Mouse (Mus musculus) embryo, embryonic 11.5 days (tissue): ENCODE measurements at regions not wholly inside any gene's neighbourhood (a gene's known extent, or its start where the extent isn't known, plus 50 kb on each side); places are given as distances from the start of the nearest gene placed in this dataset.

Experiments
- DNase-seq: peaks from one replicate; pipeline ENCODE4 v3.0.0-alpha.2; 2012; ENCODE audit warnings: low read depth, low spot score

- DNase-seq = no peak
These were observed 534.7 kb downstream of the Zfp619 start for GRCm38 (mm10) chr7:40052255-40052654.

- no peak for DNase-seq
These were observed 541.3 kb downstream of the Zfp619 start for GRCm38 (mm10) chr7:40058836-40059235.

GRCm38 (mm10) chr7:40064631-40065030, 547.1 kb downstream of the Zfp619 start:
- no peak for DNase-seq

DNA sequence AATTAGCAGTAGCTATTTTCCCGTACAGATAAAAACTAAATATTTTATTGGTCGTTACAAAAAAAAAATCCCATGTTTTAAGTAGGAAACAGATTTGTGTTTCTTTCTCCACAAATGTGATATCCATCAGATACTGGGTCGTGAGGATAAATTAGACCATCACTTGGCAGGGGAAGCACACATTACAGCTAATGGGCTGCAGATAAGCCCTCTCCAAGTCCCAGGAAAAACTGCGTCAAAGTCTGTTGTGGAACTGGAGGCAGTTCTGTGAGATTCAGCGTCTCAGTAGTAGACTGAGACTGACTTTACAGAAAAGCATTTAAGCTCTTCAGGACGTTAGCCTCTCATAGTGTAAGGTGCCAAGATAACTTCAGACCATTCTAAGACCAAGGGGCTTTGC, 548.0 kb downstream of the Zfp619 start:
- DNase-seq = no peak

GRCm38 (mm10) chr7:40067378-40067777, 549.8 kb downstream of the Zfp619 start:
- no peak for DNase-seq

- DNase-seq = no peak
These were observed 553.7 kb downstream of the Zfp619 start for GRCm38 (mm10) chr7:40071313-40071712.

- DNase-seq = no peak
These were observed 554.9 kb downstream of the Zfp619 start for GRCm38 (mm10) chr7:40072478-40072877.

GRCm38 (mm10) chr7:40086236-40086635, 568.7 kb downstream of the Zfp619 start:
- DNase-seq = no peak

DNA sequence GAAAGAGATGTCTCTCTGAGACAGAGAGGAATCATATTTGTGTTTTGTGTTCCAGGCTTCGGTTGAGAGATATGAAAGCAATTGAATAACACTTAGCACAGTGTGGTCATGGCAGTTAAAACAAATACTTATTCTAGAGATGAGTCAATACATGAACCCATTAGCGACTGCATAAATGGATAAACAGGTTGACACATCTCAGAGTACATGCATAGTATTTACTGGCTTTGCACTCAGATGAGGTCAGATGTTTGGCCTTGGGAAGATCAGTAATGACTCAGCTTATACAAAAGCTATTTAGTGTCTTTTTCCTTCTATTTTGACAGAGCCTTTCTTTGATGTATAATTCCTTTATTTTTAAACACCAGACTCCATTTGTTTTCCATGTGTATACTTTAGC, 579.5 kb downstream of the Zfp619 start:
- no peak for DNase-seq

- DNase-seq = no peak
These were observed 585.7 kb downstream of the Zfp619 start for GRCm38 (mm10) chr7:40103057-40103945.

DNA sequence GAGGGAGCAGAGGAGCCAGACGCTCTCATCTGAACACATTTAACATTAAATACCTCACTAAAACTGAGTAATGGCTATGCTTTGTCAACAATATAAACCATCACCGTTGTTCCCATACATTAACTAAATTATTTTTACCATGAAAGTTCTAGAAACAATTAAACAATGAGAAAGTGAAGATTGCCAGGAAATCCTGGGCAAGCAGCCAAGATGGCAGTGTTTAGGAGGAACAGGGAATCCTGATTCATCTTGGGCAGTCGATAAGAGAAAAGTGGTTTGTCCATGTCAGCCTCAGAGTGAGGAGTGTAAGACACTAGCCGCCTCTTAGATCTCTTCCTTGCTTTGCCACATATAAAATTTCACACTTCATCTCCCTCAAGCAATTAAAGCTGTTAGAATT, 625.3 kb downstream of the Zfp619 start:
- DNase-seq = no peak

DNA sequence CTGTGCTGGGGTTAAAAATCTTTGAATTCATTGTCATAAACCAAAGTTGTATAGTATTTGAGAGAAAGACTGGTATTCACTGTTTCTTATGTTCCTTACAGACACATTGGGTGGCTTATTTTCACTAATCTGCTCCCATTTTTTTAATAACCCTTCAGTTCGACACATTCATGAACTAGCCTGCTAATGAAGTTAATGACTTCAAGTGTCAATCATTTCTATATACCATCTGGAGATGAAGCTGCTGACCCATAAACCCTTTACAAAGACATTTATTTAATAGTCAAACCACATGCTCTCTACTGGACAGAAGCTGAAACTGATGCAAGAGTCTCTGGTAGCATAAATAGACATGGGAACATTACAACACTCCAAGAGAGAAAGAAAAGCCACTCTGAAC, 626.9 kb downstream of the Zfp619 start:
- DNase-seq = no peak

GRCm38 (mm10) chr7:40177570-40177969, 660.0 kb downstream of the Zfp619 start:
- no peak for DNase-seq

GRCm38 (mm10) chr7:40195366-40195765, 677.8 kb downstream of the Zfp619 start:
- DNase-seq = no peak

- DNase-seq = no peak
These were observed 685.0 kb downstream of the Zfp619 start for GRCm38 (mm10) chr7:40202615-40203014.

DNA sequence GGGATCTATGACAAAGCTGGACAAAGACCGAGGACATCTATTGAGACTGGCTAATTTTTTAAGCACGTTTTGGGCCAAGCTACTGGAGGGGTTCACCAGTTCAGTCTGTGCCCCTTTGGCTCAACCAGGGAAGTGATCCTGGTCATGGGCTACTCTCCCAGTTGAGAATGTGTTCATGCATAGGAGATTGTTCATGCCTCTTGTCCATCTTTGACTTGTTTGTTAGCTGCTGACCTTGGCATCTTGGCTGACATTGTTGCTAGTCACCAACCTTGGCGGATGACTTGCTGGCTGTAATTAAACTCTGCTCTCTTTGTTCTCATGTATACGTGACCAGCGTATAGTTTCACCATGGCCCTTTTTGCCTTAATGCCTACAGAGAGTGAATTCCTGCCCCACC, 686.2 kb upstream of the Vstm2b start:
- DNase-seq = no peak

- DNase-seq = no peak
These were observed 685.6 kb upstream of the Vstm2b start for GRCm38 (mm10) chr7:40212576-40212975.

- DNase-seq = no peak
These were observed 684.5 kb upstream of the Vstm2b start for GRCm38 (mm10) chr7:40213646-40214045.

GRCm38 (mm10) chr7:40214395-40214794, 683.7 kb upstream of the Vstm2b start:
- DNase-seq = no peak

DNA sequence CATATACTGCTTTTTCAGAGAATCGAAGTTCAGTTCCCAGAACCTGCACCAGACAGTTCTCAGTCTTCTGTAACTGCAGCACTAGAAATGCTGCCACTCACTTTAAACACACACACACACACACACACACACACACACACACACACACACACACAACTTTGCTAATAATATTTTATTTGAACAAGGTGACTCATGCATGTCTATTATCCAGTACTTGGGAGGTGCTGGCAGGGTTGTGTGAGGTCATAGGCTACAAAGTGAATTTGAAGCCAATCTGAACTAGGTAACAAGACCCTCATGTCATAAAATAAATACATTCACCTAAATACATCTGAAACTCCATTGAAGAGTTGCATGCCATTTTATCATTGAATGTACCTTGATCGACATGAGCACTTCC, 682.9 kb upstream of the Vstm2b start:
- no peak for DNase-seq

DNA sequence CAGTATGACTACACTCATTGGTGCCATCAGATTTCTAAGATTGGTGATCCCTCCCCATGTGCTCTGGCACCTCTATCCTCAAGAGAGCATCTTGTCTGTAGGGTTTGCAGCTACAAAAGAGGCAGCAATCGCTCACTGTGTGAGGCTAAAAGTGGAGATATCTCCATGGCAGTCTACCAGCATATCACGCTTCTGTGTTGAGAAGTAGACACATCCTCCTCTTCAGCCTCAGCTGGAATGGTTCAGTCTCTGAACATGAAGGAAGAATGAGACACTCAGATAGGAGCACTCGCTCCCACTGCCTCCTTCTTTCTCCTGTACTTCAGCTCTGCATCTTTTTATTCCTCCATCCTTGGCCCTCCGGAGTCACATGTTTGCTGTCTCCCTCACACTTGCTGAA, 677.6 kb upstream of the Vstm2b start:
- no peak for DNase-seq

DNA sequence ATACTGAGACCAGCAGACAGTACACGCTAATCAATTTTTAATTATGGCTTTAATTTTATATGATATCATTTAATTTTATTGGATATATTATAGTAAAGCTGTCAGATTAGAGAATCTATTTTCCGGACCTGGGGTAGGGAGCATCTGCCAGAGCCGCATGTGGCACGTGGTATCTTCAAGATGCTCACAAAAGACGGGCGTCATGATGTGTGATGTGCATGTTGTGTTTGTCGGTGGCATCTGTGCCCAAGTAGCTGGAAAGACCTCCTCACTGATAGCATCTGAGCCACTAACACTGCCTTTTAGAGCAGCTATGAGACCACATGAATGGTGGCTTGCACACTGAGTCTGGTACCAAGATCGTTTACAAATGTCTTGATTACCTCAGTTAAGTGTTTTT, 652.9 kb upstream of the Vstm2b start:
- no peak for DNase-seq

DNA sequence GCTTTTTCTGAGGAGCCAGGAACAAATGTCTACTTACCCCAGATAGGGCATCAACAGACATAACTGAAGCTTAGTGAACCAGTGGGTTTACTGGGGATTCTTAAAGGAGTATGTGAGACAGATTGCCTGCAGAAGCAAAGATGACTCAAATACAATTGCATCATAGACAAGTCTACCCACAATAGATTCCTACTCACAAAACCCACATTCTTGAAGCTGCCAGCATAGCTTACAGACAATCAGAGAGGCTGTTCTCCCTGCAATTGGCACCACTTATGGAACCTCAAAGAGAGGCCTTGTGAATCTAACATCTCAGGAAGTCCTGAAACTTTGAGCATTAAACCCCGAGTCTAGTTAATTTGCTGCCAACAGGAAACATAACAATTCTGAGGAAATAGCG, 649.6 kb upstream of the Vstm2b start:
- DNase-seq = no peak

- no peak for DNase-seq
These were observed 644.6 kb upstream of the Vstm2b start for GRCm38 (mm10) chr7:40253486-40253885.
